Mouse (Mus musculus): ENCODE data around the gene Snf8. TPM values are rescaled to one million over a fixed set of nuclear protein-coding genes. Genes with fewer than 3 reads are reported as not detected.
A peak's percentile ranks its signal among the peaks of the same experiment; 100 is the strongest.

Gene Snf8
- polyA plus RNA-seq, 1 experiment = 45.6 TPM

DNA sequence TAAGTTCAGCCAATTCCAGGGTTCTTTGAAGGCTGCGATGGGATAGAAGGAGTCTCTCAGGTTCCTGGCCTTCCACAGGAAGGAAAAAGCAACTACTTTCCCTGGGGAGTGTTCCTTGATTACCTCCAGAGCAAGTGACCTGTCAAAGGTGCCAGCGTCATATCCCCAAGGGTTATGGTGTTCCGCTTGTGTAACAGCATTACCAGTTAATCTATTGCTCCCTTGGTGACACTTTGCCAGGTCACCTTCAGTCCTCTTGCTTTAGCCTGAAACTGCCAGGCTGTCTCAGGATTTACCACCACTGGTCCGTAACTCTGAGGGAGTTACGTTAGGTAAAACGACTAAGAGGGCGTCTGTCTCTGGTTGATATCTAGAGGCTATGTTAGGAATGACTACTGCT lies 35.7 kb downstream of the Snf8 start:
- 92% methylated on average over 7 of the region's 7 CpGs for WGBS
- DNase-seq (ENCODE audit: low read depth, low spot score) = no peak

- WGBS = 88% methylated on average over 1 of the region's 1 CpGs
- no peak for DNase-seq (ENCODE audit: low read depth, low spot score)
These were observed 36.3 kb downstream of the Snf8 start for GRCm38 (mm10) chr11:96071013-96071412.

DNA sequence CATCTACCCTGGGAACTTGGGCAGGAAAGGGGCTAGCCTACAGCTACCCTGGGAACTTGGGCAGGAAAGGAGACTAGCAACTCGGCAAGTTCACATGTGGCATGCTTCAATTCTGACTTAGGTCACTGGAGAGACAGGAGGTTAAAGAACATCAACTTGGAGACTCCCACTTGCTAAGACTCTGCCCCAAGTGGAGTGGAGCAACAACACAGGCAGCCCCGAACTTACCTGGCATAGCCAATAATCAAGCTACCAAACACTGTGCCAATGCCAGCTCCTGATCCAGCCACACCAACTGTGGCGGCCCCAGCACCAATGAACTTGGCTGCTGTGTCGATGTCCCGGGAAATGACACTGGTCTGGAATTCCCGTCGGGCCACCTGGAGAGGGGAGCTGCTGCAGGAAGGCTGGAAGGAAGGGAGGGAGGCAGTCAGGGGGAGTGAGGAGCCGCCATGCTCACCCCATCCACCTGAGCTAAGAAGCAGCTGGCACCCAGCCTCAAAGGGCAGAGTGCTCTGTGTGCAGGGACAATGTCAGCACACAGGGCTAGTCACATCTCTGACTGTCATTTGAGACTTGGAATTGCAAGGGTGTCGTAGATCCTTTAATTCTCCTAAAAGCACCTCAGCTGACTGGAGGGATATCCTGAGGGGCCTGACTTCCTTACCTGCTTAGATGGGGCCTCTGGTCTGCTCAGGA lies 38.8 kb downstream of the Snf8 start:
- WGBS = 49% methylated on average over 9 of the region's 9 CpGs
- no peak for DNase-seq (ENCODE audit: low read depth, low spot score)

DNA sequence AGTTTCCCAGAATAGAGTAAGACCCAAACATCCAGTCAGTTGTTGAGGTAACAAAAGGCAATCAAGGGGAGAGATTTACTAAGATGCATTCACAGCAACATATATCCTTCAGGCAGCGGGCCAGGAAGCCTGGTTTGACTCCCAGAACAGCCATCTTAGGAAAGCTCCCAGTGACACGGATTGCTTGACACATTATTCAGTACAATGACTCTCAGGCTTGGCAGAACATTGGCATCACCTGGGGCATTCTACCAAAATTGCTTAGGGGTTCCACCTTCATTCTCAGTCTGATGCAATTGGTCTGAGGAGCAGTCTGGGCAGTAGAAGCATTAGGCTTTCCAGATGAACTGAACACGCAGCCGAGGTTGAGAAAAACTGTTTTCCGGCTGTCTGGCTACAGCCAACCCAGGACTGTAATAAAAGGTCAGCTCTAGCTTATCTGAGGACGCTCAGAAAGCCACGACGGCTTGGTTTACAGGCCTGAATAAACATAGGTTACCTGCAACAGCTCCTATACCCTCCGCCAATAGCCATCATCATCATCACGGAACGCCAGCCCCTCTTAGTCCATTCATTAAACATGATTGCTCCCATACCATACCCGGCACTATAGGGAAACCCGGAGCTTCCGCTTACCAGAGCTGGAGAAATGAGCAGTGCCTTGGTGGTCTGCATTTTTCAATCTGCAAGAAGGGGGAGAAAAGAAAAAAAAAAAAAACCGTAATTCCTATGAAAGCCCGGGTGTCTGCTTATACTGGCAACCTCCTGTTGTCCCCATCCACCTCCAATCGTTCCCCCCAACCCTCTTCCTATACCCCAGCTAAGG lies 39.9 kb downstream of the Snf8 start:
- WGBS = 4% methylated on average over 17 of the region's 17 CpGs
- no peak for DNase-seq (ENCODE audit: low read depth, low spot score)

- no peak for DNase-seq (ENCODE audit: low read depth, low spot score)
- under 1% methylated on average over 15 of the region's 15 CpGs for WGBS
These were observed 40.5 kb downstream of the Snf8 start for GRCm38 (mm10) chr11:96075177-96075508.

DNA sequence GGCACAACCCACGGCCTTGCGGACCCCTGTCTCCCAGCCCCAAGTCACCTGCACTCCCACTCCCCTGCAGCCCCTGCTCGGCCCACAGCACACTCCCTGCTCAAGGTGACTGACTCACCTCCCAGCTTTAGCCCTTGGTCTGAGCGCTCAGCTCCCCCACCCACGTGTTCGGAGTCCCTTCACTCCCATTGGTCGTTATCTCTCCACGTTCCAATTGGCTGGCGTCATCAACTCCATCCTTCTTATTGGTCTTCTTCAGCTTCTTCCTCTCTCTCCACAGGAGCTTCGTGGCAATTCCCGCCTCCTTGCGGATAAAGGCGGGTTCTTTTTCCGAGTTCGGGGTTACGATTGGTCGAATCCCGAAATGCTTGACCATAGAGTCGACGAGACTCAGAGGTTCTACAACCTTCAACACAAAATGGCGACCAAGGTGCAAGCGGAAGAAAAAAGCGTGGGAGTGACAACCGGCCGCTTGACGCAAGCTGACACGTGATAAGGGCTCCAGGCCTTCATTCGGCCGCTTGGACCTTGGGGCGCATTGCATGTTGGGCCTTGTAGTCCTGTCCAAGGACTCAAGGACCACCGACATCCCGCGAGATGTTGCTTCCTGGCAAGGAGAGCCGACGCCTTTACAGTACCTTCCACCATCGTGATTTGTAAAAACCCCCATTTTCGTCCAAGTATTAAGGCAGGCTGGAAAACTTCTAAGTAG lies 41.0 kb downstream of the Snf8 start, which contains the start of gene Atp5g1:
Atp5g1 (minus strand) TSS at position 162 of the 712 bp plus-strand sequence.
- WGBS = under 1% methylated on average over 37 of the region's 37 CpGs
- peak; percentile 100 for DNase-seq (ENCODE audit: low read depth, low spot score)

DNA sequence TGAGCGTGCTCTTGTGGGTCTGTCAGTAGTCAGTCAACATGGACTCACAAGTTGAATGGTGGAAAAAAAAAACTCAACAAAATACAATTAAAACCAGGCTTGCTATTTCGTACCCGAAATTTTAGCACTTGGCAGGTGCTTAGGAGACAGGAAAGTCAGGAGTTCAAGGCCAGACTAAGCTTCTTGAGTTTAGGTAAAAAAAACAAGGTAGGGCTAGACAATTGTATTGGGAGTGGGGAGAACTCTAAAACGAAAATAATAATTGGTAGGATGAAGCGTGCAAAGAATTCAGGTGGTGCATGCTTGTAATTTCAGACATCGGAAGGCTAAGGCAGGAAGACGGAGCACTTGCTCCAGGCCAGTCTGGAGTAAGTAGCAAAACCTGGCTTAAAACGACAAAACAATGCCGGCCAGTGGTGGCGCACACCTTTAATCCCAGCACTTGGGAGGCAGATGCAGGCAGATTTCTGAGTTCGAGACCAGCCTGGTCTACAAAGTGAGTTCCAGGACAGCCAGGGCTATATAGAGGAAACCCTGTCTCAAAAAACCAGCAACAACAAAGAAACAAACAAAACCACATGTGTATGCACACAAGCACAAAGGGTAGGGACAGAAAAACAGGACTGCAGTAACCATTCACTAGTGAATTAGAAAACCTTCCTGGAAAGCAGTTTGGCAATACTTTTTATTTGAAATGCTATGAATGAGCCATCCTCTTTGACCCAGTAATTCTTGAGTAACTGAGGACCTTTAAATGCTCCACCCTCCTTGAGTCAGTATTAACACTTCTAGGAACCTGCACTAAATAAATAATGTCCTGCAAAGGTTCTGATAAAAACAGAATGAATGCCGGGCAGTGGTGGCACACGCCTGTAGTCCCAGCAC lies 41.8 kb downstream of the Snf8 start:
- DNase-seq (ENCODE audit: low read depth, low spot score) = no peak
- WGBS = 58% methylated on average over 13 of the region's 13 CpGs

GRCm38 (mm10) chr11:96080736-96081135 lies 46.1 kb downstream of the Snf8 start:
- DNase-seq (ENCODE audit: low read depth, low spot score) = no peak
- WGBS = 70% methylated on average over 5 of the region's 5 CpGs

DNA sequence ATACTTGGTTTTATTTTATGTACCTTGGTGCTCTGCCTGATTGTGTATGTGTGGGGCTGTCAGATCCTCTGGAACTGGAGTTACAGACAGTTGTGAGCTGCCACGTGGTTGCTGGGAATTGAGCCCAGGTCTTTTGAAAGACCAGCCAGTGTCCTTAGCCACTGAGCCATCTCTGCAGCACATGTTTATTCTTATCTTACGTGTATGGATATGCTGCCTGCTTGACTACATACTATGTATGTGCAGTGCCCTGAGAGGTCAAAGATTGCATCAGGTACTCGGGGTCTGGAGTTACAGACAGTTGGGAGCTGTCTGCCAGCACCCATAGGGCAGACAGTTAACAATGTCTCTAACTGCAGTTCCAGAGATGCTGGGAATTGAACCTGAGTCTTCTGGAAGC lies 48.0 kb downstream of the Snf8 start:
- DNase-seq (ENCODE audit: low read depth, low spot score) = no peak
- 62% methylated on average over 3 of the region's 3 CpGs for WGBS

DNA sequence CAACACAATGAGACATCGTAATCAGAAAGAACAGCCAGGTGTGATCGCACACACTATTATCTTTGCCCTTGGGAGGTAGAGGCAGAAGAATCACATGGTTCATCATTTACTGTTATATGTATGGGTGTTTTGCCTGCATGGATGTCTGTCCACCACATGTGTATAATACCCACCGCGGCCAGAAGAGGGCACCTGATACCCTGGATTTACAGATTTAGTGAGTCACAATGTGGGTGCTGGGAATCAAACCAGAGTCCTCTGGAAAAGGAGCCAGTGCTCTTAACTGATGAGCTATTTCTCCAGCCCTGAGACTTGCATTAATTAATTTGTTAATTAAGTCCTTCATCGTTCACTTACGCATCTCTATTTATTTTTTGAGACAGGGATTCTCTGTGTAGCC lies 53.3 kb downstream of the Snf8 start:
- 91% methylated on average over 6 of the region's 6 CpGs for WGBS

DNA sequence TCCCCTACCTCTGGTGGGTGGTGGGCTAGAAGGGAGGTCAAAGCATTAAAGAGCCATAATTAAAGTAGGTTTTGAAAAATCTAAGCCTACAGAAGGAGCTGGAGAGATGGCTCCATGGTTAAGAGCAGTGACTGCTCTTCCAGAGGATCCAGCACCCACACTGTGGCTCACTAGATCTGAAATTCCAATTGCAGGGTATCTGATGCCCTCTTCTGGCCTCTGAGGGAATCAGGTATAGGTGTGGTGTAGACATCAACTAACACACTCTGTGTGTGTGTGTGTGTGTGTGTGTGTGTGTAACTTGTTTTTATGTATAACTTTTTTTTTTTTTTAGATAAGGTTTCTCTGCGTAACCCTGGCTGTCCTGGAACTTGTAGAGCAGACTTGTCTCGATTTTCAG lies 56.4 kb downstream of the Snf8 start:
- 44% methylated on average over 2 of the region's 2 CpGs for WGBS
- no peak for DNase-seq (ENCODE audit: low read depth, low spot score)

More for the DNA sequence above, 53.3 kb downstream of the Snf8 start:
- DNase-seq (ENCODE audit: low read depth, low spot score) = no peak

DNA sequence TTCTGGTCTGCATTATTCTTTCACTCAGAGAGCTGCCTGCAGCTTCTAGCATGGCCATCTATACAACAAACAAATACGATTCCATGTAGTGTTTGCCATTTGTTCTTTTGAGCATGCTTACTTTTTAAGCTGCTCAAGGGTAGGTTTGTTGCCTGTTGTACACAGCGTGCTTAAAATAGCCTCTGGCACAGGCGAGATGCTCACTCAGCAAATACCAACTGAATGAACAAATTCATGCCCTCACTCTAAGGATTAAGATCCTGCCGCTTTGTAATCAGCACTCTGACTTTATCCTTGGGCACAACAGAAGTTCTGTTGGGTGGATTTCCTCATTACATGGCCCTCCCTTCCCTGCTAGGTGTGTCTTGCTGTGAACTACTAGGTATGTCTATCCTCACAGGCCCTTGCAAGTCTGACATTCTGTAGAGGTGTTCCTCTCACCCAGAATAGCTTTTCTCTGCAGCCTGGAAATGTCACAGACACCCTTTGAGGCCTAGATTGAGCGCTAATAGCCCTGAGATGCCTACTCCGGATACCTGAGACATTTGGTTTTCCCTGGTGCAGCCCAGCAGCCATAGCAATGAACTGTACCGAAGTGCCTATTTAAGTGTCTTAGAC lies 58.1 kb downstream of the Snf8 start:
- 40% methylated on average over 7 of the region's 7 CpGs for WGBS
- DNase-seq (ENCODE audit: low read depth, low spot score) = no peak

DNA sequence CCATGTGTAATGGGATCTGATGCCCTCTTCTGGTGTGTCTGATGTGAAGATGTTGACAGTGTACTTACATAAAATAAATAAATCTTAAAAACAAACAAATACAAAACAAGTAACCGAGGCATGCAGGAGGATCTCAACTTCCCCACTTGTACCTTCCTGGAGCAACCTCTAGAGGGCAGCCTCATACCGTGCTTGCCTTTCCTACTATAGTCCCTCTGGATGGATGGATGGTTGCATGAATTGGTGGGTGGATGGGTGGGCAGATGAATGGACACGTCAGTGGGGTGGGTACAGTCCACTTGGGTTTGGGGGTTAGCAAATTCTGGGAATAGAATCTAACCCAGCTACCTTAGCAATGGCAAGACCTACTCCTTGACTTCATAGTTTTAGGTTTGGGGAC lies 58.7 kb downstream of the Snf8 start:
- WGBS = 3% methylated on average over 3 of the region's 3 CpGs
- DNase-seq (ENCODE audit: low read depth, low spot score) = no peak

Other genes with a start within 250 kb of the Snf8 start
- gene Phospho1, start 210.4 kb upstream of the Snf8 start, polyA plus RNA-seq (2012; rRNA removed) = 38.7 and 59.5 TPM in 2 replicates
- 11.5 and 13.2 TPM in 2 replicates for gene Gngt2, start 197.7 kb upstream of the Snf8 start, polyA plus RNA-seq (2012; rRNA removed)
- 37.9 and 40.6 TPM in 2 replicates for gene Abi3, start 192.4 kb upstream of the Snf8 start, polyA plus RNA-seq (2012; rRNA removed)
- gene B4galnt2, start 120.0 kb upstream of the Snf8 start, polyA plus RNA-seq (2012; rRNA removed) = 135 and 254 TPM in 2 replicates
- not detected in 2 replicates for gene Igf2bp1, start 28.9 kb upstream of the Snf8 start, polyA plus RNA-seq (2012; rRNA removed)
- gene Gip, start 10.3 kb upstream of the Snf8 start, polyA plus RNA-seq (2012; rRNA removed) = 13.0 and 48.1 TPM in 2 replicates
- 41.3 and 41.4 TPM in 2 replicates for gene Ube2z, start 30.5 kb downstream of the Snf8 start, polyA plus RNA-seq (2012; rRNA removed)
- 1,161 and 1,322 TPM in 2 replicates for gene Atp5g1, start 40.8 kb downstream of the Snf8 start, polyA plus RNA-seq (2012; rRNA removed)
- gene Calcoco2, start 77.1 kb downstream of the Snf8 start, polyA plus RNA-seq (2012; rRNA removed) = not detected in 2 replicates
- gene Ttll6, start 98.9 kb downstream of the Snf8 start, polyA plus RNA-seq (2012; rRNA removed) = 0.10 TPM in 1 of 2 replicates, not detected in the other
- 0.27 TPM in 1 of 2 replicates, not detected in the other for gene Hoxb13, start 159.4 kb downstream of the Snf8 start, polyA plus RNA-seq (2012; rRNA removed)
- gene Hoxb9, start 236.6 kb downstream of the Snf8 start, polyA plus RNA-seq (2012; rRNA removed) = 0.25 and 16.0 TPM in 2 replicates
- gene Hoxb8, start 247.0 kb downstream of the Snf8 start, polyA plus RNA-seq (2012; rRNA removed) = 2.6 and 11.7 TPM in 2 replicates

Measured in large intestine, adult 2 months (tissue).